Mouse (Mus musculus): ENCODE measurements around the gene Skap1. TPM values are rescaled to one million over a fixed set of nuclear protein-coding genes. Genes with fewer than 3 reads are reported as not detected.
"Not testable (repeated sequence)": the region's sequence is repeated elsewhere in the genome, so short reads cannot be mapped to it uniquely, and the experiment has no call there.

Skap1 gene
- polyA plus RNA-seq, 1 experiment from 2014 or later: 2.8 TPM

DNA sequence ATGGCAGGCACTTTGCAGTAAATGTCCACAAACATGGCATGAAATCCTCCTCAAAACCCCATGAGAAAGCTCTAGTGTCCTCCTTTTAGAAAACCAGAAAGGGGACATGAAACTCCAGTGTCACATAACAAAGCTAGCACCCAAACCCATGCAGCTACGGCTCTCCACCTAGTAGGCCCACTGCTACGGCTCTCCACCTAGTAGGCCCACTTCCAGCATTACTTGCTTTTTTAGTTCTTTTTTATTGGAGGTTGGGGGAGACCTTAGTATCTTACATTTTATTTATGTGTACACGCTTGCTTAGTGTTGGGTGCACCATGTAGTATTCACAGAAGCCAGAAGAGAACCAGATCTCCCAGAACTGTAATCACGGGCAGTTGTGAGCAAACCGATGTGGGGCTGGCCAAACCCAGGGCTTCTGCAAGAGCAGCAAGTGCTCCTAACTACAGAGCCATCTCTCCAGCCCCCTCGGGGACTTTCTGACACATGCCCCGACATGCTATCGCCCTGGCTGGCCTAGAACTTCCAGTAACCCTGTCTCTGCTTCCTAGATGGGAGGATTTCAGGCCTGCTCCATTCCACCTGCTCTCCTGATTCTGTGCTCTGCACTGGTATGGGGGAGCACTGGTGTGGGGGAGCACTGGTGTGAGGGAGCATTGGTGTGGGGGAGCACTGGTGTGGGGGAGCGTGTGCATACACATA is 307.0 kb downstream of the Skap1 start:
- Histone ChIP-seq H3K4me1 (ENCODE audit: control insufficient read depth, insufficient read depth, low read length) (peaks cover 11% of the 10 kb centered on the region), H3K36me3 (ENCODE audit: control insufficient read depth, insufficient read depth, low read length) (peaks cover 62% of the 10 kb centered on the region), H3K4me2 (ENCODE audit: low read length) (no peak overlapping the region), H3K4me3 (ENCODE audit: low read depth, low read length) (no peak overlapping the region), H3K9me3 (replicated peaks; ENCODE audit: control insufficient read depth, low read length) (no peaks in the 10 kb centered on the region), H3K27ac (ENCODE audit: low read depth, low read length) (no peak overlapping the region), H3K9ac (ENCODE audit: low read length) (no peak overlapping the region), H3K27me3 (replicated peaks; ENCODE audit: control insufficient read depth, insufficient read depth, low read length) (no peaks in the 10 kb centered on the region)
- ATAC-seq: no peak
- 96% methylated on average over 9 of the region's 9 CpGs for WGBS
- no peak for DNase-seq (ENCODE audit: low spot score)

GRCm38 (mm10) chr11:96772413-96772812 is 308.0 kb downstream of the Skap1 start:
- DNase-seq (ENCODE audit: low spot score): no peak
- no peak for ATAC-seq
- Histone ChIP-seq H3K9me3 (replicated peaks; ENCODE audit: control insufficient read depth, low read length) (no peaks in the 10 kb centered on the region), H3K27me3 (replicated peaks; ENCODE audit: control insufficient read depth, insufficient read depth, low read length) (no peaks in the 10 kb centered on the region), H3K9ac (ENCODE audit: low read length) (no peak overlapping the region), H3K4me2 (ENCODE audit: low read length) (no peak overlapping the region), H3K4me3 (ENCODE audit: low read depth, low read length) (no peak overlapping the region), H3K4me1 (ENCODE audit: control insufficient read depth, insufficient read depth, low read length) (peaks cover 15% of the 10 kb centered on the region), H3K27ac (ENCODE audit: low read depth, low read length) (no peak overlapping the region), H3K36me3 (ENCODE audit: control insufficient read depth, insufficient read depth, low read length) (peaks cover 62% of the 10 kb centered on the region)
- WGBS: 93% methylated on average over 9 of the region's 9 CpGs

GRCm38 (mm10) chr11:96774536-96774935 is 310.1 kb downstream of the Skap1 start:
- no peak for ATAC-seq
- peaks cover 7% of the 10 kb centered on the region for H3K4me1 ChIP-seq (ENCODE audit: control insufficient read depth, insufficient read depth, low read length)
- H3K4me3 ChIP-seq (ENCODE audit: low read depth, low read length): no peak overlapping the region
- H3K9me3 ChIP-seq (replicated peaks; ENCODE audit: control insufficient read depth, low read length): no peaks in the 10 kb centered on the region
- no peak overlapping the region for H3K9ac ChIP-seq (ENCODE audit: low read length)
- DNase-seq (ENCODE audit: low spot score): no peak
- H3K4me2 ChIP-seq (ENCODE audit: low read length): no peak overlapping the region
- no peaks in the 10 kb centered on the region for H3K27me3 ChIP-seq (replicated peaks; ENCODE audit: control insufficient read depth, insufficient read depth, low read length)
- peaks cover 43% of the 10 kb centered on the region for H3K36me3 ChIP-seq (ENCODE audit: control insufficient read depth, insufficient read depth, low read length)
- no peak overlapping the region for H3K27ac ChIP-seq (ENCODE audit: low read depth, low read length)
- WGBS: 77% methylated on average over 3 of the region's 3 CpGs

GRCm38 (mm10) chr11:96775063-96775462 is 310.7 kb downstream of the Skap1 start:
- Histone ChIP-seq H3K4me1 (ENCODE audit: control insufficient read depth, insufficient read depth, low read length) (peaks cover 7% of the 10 kb centered on the region), H3K9ac (ENCODE audit: low read length) (no peak overlapping the region), H3K4me2 (ENCODE audit: low read length) (no peak overlapping the region), H3K9me3 (replicated peaks; ENCODE audit: control insufficient read depth, low read length) (no peaks in the 10 kb centered on the region), H3K4me3 (ENCODE audit: low read depth, low read length) (no peak overlapping the region), H3K36me3 (ENCODE audit: control insufficient read depth, insufficient read depth, low read length) (peaks cover 38% of the 10 kb centered on the region), H3K27ac (ENCODE audit: low read depth, low read length) (no peak overlapping the region), H3K27me3 (replicated peaks; ENCODE audit: control insufficient read depth, insufficient read depth, low read length) (no peaks in the 10 kb centered on the region)
- ATAC-seq (no peak), DNase-seq (ENCODE audit: low spot score) (no peak)
- 76% methylated on average over 8 of the region's 8 CpGs for WGBS

- Histone ChIP-seq H3K27me3 (replicated peaks; ENCODE audit: control insufficient read depth, insufficient read depth, low read length) (no peaks in the 10 kb centered on the region), H3K9ac (ENCODE audit: low read length) (no peak overlapping the region), H3K4me1 (ENCODE audit: control insufficient read depth, insufficient read depth, low read length) (peaks cover 7% of the 10 kb centered on the region), H3K27ac (ENCODE audit: low read depth, low read length) (no peak overlapping the region), H3K9me3 (replicated peaks; ENCODE audit: control insufficient read depth, low read length) (no peaks in the 10 kb centered on the region), H3K4me2 (ENCODE audit: low read length) (no peak overlapping the region), H3K4me3 (ENCODE audit: low read depth, low read length) (no peak overlapping the region), H3K36me3 (ENCODE audit: control insufficient read depth, insufficient read depth, low read length) (peaks cover 32% of the 10 kb centered on the region)
- DNase-seq (ENCODE audit: low spot score): no peak
- WGBS: 74% methylated on average over 7 of the region's 7 CpGs
- no peak for ATAC-seq
Observed at GRCm38 (mm10) chr11:96775665-96776064, 311.3 kb downstream of the Skap1 start.

- ATAC-seq: no peak
- peak overlapping the region; percentile 75 for H3K4me2 ChIP-seq (ENCODE audit: low read length)
- peaks cover 28% of the 10 kb centered on the region for H3K36me3 ChIP-seq (ENCODE audit: control insufficient read depth, insufficient read depth, low read length)
- H3K4me3 ChIP-seq (ENCODE audit: low read depth, low read length): 0 out of 2 replicates have a peak overlapping the region, but pooled peaks have one; percentile 59
- no peak overlapping the region for H3K9ac ChIP-seq (ENCODE audit: low read length)
- peaks cover 7% of the 10 kb centered on the region for H3K4me1 ChIP-seq (ENCODE audit: control insufficient read depth, insufficient read depth, low read length)
- no peaks in the 10 kb centered on the region for H3K9me3 ChIP-seq (replicated peaks; ENCODE audit: control insufficient read depth, low read length)
- DNase-seq (ENCODE audit: low spot score): no peak
- no peak overlapping the region for H3K27ac ChIP-seq (ENCODE audit: low read depth, low read length)
- WGBS: 47% methylated on average over 3 of the region's 3 CpGs
- H3K27me3 ChIP-seq (replicated peaks; ENCODE audit: control insufficient read depth, insufficient read depth, low read length): no peaks in the 10 kb centered on the region
Observed at GRCm38 (mm10) chr11:96776068-96776467, 311.7 kb downstream of the Skap1 start.

DNA sequence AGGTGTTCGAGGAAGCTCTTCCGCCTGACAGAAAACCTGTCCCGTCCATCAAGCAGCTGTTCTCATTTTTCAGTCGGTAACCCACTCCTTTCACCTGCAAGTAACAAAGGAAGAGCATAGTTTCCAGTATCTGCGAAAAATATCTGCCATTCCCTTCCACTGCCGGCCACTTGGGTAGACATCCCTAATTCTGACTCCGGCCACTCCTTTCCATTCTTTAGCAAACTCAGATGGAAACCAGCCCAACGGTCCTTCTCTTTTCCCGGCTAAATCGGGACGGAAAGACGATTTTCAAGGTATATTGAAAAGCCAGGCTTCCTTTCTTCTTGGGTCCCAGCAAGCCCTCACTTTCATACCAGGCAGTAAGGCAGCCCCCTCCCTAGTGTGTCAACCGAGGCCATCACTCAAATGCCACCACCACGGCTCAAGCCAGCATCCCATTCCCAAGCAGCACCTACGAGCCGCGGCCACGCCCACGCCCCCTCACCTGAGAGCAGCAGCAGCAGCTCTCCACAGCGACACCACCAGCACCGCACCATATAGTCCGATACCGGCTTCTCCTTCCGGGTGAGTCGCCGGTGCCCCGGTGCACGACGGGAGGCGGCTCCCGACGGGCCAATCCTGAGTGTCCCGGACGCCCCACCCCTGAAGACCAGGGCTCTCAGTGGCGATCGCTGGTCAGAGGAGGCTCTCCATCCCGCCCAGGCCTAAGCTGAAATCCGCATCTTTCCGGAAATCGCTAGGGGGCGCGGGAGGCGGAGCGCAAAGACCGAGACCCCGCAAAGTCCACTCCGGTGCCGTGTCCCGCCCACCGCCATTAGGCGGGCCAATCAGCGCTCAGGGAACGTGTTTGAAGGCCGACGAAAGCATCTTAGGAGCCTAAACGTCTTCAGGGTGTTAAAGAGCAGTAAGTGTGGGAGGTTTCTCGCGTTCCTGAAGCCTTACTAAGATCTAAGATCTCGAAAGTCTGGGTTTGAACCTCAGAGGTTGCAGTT is 312.9 kb downstream of the Skap1 start, which contains the start of gene Snx11:
TSS of gene Snx11 (minus strand) at position 592 of the 995 bp plus-strand sequence.
- Histone ChIP-seq H3K4me3 (ENCODE audit: low read depth, low read length) (peak within 1 kb of the TSS; percentile 59), H3K36me3 (ENCODE audit: control insufficient read depth, insufficient read depth, low read length) (peaks cover 16% of the 10 kb centered on the region), H3K4me2 (ENCODE audit: low read length) (peak within 1 kb of the TSS; percentile 75), H3K9me3 (replicated peaks; ENCODE audit: control insufficient read depth, low read length) (no peaks in the 10 kb centered on the region), H3K27me3 (replicated peaks; ENCODE audit: control insufficient read depth, insufficient read depth, low read length) (no peaks in the 10 kb centered on the region), H3K9ac (ENCODE audit: low read length) (peak within 1 kb of the TSS; percentile 75), H3K4me1 (ENCODE audit: control insufficient read depth, insufficient read depth, low read length) (peaks cover 7% of the 10 kb centered on the region), H3K27ac (ENCODE audit: low read depth, low read length) (peak within 1 kb of the TSS; percentile 59; the same call in 1 of the 2 replicates)
- DNase-seq (ENCODE audit: low spot score) (peak; percentile 97), ATAC-seq (peak; percentile 99)
- WGBS: 2% methylated on average over 59 of the region's 59 CpGs

GRCm38 (mm10) chr11:96778061-96778627 is 313.8 kb downstream of the Skap1 start:
- H3K4me1 ChIP-seq (ENCODE audit: control insufficient read depth, insufficient read depth, low read length); H3K9me3 ChIP-seq (replicated peaks; ENCODE audit: control insufficient read depth, low read length); H3K36me3 ChIP-seq (ENCODE audit: control insufficient read depth, insufficient read depth, low read length); DNase-seq (ENCODE audit: low spot score); H3K27me3 ChIP-seq (replicated peaks; ENCODE audit: control insufficient read depth, insufficient read depth, low read length); ATAC-seq: not testable (repeated sequence)
- Histone ChIP-seq H3K27ac (ENCODE audit: low read depth, low read length) (peak overlapping the region; percentile 59; the same call in 1 of the 2 replicates), H3K9ac (ENCODE audit: low read length) (peak overlapping the region; percentile 75; the same call in 1 of the 2 replicates), H3K4me2 (ENCODE audit: low read length) (peak overlapping the region; percentile 75), H3K4me3 (ENCODE audit: low read depth, low read length) (peak overlapping the region; percentile 59)
- 70% methylated on average over 10 of the region's 10 CpGs for WGBS
